Mouse (Mus musculus) hindbrain, embryonic 16.5 days (tissue): ENCODE measurements around the gene Nod1. TPM values are rescaled to one million over a fixed set of nuclear protein-coding genes. Genes with fewer than 3 reads are reported as not detected.
A peak's percentile ranks its signal among the peaks of the same experiment; 100 is the strongest.

Source experiments
- ATAC-seq: fragments of 200-750 bp; cut with Nextera tagmentation; 2 replicates; pipeline ENCODE4 v1.8.0; 2017; ENCODE audit warnings: moderate TSS enrichment, moderate library complexity
- H3K27ac ChIP-seq: fragments of 300-500 bp; sonication (generic); 2 replicates; pipeline ENCODE4 v1.5.1; 2014; ENCODE audit warnings: low read depth, mild to moderate bottlenecking, control low read depth, low read length, moderate library complexity
- H3K27me3 ChIP-seq: fragments of 300-500 bp; sonication (generic); replicated peaks from 2 replicates; pipeline ENCODE4 v1.6.1; 2014; ENCODE audit warnings: low read length; ENCODE audit not compliant: control insufficient read depth, insufficient read depth
- H3K36me3 ChIP-seq: fragments of 300-500 bp; sonication (generic); 2 replicates; pipeline ENCODE4 v1.6.1; 2014; ENCODE audit warnings: mild to moderate bottlenecking, low read length, moderate library complexity, mixed read lengths; ENCODE audit not compliant: control insufficient read depth, insufficient read depth
- H3K4me1 ChIP-seq: fragments of 300-500 bp; sonication (generic); 2 replicates; pipeline ENCODE4 v1.6.1; 2014; ENCODE audit warnings: low read depth, low read length; ENCODE audit not compliant: control insufficient read depth, insufficient read depth
- H3K4me2 ChIP-seq: fragments of 300-500 bp; sonication (generic); 2 replicates; pipeline ENCODE4 v1.6.1; 2014; ENCODE audit warnings: mild to moderate bottlenecking, low read length, control low read depth, moderate library complexity
- H3K4me3 ChIP-seq: fragments of 300-500 bp; sonication (generic); 2 replicates; pipeline ENCODE4 v1.5.1; 2014; ENCODE audit warnings: mild to moderate bottlenecking, low read length, control low read depth, moderate library complexity
- H3K9ac ChIP-seq: fragments of 300-500 bp; sonication (generic); 2 replicates; pipeline ENCODE4 v1.6.1; 2014; ENCODE audit warnings: low read depth, mild to moderate bottlenecking, control low read depth, low read length, moderate library complexity
- H3K9me3 ChIP-seq: fragments of 300-500 bp; sonication (generic); 2 replicates; pipeline ENCODE4 v1.6.1; 2014; ENCODE audit warnings: mild to moderate bottlenecking, low read length, moderate library complexity; ENCODE audit not compliant: control insufficient read depth
- whole genome bisulfite sequencing: fragments of 180-500 bp; shearing (Covaris S2); extraction: QIAGEN DNeasy Blood & Tissue Kit; methylation state at CpG from one replicate; pipeline ENCODE4 v1.1.7; 2014; 5-methylcytosine and 5-hydroxymethylcytosine counted together
- polyA plus RNA-seq: library from polyadenylated mRNA; unstranded; fragments of >200 nt; fragmentation: Nextera tagmentation; extraction: Ambion mirVana; gene quantifications from 2 replicates; pipeline ENCODE4 v1.2.1, GENCODE M21; 2015

Nod1 gene
- polyA plus RNA-seq, 1 experiment from 2014 or later: 3.1 TPM

DNA sequence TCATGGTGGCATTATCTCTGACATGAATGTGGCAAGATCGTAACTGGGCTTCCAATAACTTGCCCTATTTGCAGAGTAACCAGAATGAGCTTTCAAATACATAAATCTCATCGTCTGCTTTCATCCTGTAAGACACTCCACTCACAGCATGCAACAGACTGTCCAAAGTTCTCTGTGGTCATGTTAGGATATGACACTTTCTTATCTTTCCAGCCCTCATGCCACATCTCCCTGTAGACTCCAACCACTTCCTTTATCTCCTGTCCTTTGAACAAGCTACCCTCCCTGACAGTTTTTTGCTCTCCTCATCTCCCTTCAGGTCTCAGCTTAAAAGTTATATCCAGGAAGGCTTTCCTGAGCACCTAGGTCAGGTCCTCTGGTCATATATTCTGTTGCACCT lies 18.8 kb upstream of the Nod1 start:
- ATAC-seq: no peak
- H3K4me2 ChIP-seq: no peak overlapping the region
- no peaks in the 10 kb centered on the region for H3K36me3 ChIP-seq
- no peaks in the 10 kb centered on the region for H3K9me3 ChIP-seq
- no peaks in the 10 kb centered on the region for H3K27me3 ChIP-seq
- no peak overlapping the region for H3K9ac ChIP-seq
- H3K4me1 ChIP-seq: peaks cover 7% of the 10 kb centered on the region; the same call in 1 of the 2 replicates
- H3K4me3 ChIP-seq: no peak overlapping the region
- WGBS: 90% methylated on average over 2 of the region's 2 CpGs
- no peak overlapping the region for H3K27ac ChIP-seq

DNA sequence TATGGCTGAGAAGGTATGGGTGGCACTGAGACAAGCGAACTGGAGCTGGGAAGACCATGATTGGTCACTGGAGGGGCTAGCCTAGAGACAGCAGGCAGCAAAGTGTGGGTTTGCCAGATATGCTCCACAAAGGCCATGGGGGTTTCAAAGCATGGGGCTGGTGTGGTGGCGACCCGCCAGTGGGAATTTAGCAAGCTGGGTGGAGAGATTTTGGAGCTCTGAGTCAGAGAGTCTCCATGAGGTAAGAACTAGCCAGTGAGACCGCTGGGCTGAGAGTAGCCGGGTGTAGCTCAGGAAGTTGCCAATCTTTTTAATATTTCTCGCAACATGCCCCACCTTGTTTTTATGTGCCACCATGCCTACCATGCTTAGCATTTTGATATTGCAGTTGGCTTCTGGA lies 15.7 kb upstream of the Nod1 start:
- H3K9ac ChIP-seq: no peak overlapping the region
- H3K9me3 ChIP-seq: no peaks in the 10 kb centered on the region
- no peaks in the 10 kb centered on the region for H3K27me3 ChIP-seq
- 92% methylated on average over 6 of the region's 6 CpGs for WGBS
- no peak overlapping the region for H3K4me3 ChIP-seq
- no peak overlapping the region for H3K4me2 ChIP-seq
- peaks cover 7% of the 10 kb centered on the region; the same call in 1 of the 2 replicates for H3K4me1 ChIP-seq
- H3K27ac ChIP-seq: no peak overlapping the region
- H3K36me3 ChIP-seq: no peaks in the 10 kb centered on the region
- no peak for ATAC-seq

DNA sequence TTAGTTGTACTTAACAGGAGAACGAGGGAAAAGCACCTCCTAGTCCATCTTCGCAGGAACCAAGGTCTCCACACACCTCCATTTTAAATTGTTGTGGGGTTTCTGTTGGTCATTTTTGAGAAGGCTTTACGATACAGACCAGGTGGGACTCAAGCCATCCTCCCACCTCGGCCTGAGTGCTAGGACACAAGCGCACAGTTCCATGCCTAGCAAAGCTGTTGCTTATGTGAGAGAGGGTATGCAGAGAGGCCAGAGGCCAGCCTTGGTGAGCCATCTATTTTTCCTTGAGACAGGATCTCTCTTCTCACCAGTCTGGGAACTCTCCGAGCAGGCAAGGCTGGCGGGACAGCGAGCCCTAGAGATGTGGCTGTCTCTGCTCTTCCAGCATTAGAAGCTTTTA lies 11.7 kb upstream of the Nod1 start:
- no peak overlapping the region for H3K4me3 ChIP-seq
- H3K9ac ChIP-seq: no peak overlapping the region
- ATAC-seq: no peak
- no peaks in the 10 kb centered on the region for H3K36me3 ChIP-seq
- no peak overlapping the region for H3K4me2 ChIP-seq
- H3K27ac ChIP-seq: no peak overlapping the region
- no peaks in the 10 kb centered on the region for H3K9me3 ChIP-seq
- H3K27me3 ChIP-seq: no peaks in the 10 kb centered on the region
- 95% methylated on average over 8 of the region's 8 CpGs for WGBS
- no peaks in the 10 kb centered on the region for H3K4me1 ChIP-seq

DNA sequence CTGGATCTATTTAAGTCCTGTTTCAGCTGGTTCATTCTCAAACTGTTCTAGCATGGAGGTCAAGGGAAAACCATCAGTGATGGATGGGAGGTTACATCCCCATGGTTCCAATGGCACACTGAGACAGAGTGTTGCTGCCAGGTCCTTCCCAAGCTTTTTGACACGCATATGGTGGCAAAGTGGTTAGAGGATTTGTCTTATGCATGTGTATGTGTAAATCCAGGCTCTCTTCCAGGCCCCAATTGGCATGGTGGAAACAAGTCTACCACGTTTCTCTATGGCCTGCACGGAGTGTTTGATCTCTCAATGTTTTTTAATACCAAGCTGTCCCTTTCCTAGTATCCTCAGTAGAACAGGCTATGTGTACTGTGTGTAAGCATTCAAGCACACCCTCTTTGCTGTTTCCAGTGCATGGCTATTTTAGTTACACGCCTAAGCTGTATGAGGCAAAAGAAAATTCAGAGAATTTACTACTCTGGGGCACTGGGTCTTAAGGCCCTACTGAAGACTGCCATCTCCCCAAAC lies 11.2 kb upstream of the Nod1 start:
- H3K9ac ChIP-seq: no peak overlapping the region
- no peaks in the 10 kb centered on the region for H3K9me3 ChIP-seq
- H3K27ac ChIP-seq: no peak overlapping the region
- WGBS: 88% methylated on average over 4 of the region's 4 CpGs
- ATAC-seq: no peak
- H3K4me1 ChIP-seq: no peaks in the 10 kb centered on the region
- no peaks in the 10 kb centered on the region for H3K36me3 ChIP-seq
- H3K4me3 ChIP-seq: no peak overlapping the region
- no peaks in the 10 kb centered on the region for H3K27me3 ChIP-seq
- H3K4me2 ChIP-seq: no peak overlapping the region

DNA sequence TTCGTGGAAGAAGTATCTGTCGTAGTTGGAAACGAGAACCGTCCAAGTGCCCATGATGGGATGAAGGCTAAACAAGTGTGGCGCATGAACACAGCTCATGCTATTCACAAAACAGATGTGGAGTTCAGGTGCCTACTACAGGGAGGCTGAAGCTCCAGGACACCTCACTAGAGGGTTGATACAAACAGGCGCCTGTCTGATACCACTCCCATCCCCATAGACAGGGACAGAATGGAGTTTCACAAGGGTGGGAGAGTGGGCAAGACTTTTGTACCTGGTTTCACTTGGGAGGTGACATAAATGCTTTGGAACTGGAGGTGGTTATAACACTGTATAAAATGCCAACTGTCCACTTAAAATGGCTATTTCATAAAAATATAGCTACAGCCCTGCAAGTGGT lies 7.0 kb upstream of the Nod1 start:
- no peaks in the 10 kb centered on the region for H3K4me1 ChIP-seq
- no peak overlapping the region for H3K4me2 ChIP-seq
- no peaks in the 10 kb centered on the region for H3K27me3 ChIP-seq
- H3K9ac ChIP-seq: no peak overlapping the region
- H3K9me3 ChIP-seq: no peaks in the 10 kb centered on the region
- no peaks in the 10 kb centered on the region for H3K36me3 ChIP-seq
- no peak overlapping the region for H3K27ac ChIP-seq
- no peak overlapping the region for H3K4me3 ChIP-seq
- no peak for ATAC-seq
- 96% methylated on average over 6 of the region's 6 CpGs for WGBS

DNA sequence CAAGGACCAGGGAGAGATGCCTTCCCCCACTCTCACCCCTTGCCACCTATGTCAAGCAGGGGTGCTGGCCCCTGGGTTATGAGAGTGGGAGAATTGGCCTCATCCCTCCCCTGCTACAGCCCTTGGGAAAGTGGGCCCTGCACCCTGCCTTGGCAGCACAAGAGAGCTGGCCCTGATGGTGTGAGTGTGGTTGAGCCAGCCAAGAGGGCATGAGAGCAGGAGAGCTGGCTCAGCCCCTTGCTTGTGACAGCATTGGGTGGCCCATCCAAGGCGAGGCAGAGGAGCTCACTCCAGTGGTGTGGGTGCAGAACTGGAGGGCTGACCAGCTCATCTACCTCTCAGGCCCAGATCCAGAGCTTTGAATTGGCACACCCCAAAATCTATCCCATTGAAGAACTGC lies 3.2 kb upstream of the Nod1 start:
- Histone ChIP-seq H3K27me3 (peaks cover 5% of the 10 kb centered on the region), H3K36me3 (no peaks in the 10 kb centered on the region), H3K9me3 (no peaks in the 10 kb centered on the region), H3K9ac (no peak overlapping the region), H3K4me1 (peaks cover 3% of the 10 kb centered on the region), H3K27ac (no peak overlapping the region), H3K4me3 (no peak overlapping the region), H3K4me2 (no peak overlapping the region)
- no peak for ATAC-seq
- WGBS: 87% methylated on average over 1 of the region's 1 CpGs

DNA sequence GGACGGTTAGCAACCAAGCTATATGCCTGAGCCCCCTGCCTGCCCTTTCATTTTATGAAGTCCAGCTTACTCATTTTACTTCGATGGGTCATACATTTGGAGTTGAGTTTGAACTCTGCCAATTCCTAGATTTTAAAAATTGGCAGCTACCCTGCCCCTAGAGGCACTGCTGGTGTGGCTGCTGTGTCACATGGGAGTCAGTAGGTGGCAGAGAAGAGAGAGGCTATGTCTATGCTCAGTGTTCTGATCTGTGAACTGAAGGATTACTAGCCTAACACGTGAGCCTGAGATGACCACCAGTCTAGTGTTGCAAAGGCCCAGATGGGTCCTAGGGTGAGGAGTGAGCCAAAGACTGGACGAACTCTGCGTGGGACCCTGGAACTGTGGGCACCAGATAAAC lies 2.1 kb upstream of the Nod1 start:
- Histone ChIP-seq H3K9me3 (no peaks in the 10 kb centered on the region), H3K36me3 (no peaks in the 10 kb centered on the region), H3K9ac (no peak overlapping the region), H3K4me3 (no peak overlapping the region), H3K27ac (no peak overlapping the region), H3K27me3 (peaks cover 5% of the 10 kb centered on the region), H3K4me2 (no peak overlapping the region), H3K4me1 (peaks cover 3% of the 10 kb centered on the region)
- ATAC-seq: no peak
- WGBS: 60% methylated on average over 5 of the region's 5 CpGs

DNA sequence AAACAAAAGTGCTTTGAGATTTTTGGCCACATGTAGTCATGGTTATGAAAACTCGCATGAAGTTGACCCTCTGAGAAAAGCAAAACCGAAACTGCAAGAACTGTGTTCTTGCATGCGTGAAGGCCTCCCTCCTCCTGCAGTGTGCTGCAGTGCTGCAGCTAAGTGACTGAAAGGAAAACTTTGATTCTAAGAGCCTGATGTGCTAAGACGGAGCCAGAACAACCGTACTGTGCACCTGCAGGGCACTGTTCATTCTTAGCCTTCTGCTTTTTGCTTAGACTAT lies 458 bp upstream of the Nod1 start:
- Histone ChIP-seq H3K4me2 (peak overlapping the region; percentile 96), H3K27ac (no peak overlapping the region), H3K9me3 (no peaks in the 10 kb centered on the region), H3K27me3 (peaks cover 5% of the 10 kb centered on the region), H3K4me1 (peaks cover 3% of the 10 kb centered on the region), H3K36me3 (no peaks in the 10 kb centered on the region), H3K9ac (peak overlapping the region; percentile 27; the same call in 1 of the 2 replicates), H3K4me3 (peak overlapping the region; percentile 70)
- 0 out of 2 replicates have a peak, but pooled peaks have one; percentile 28 for ATAC-seq
- WGBS: 10% methylated on average over 5 of the region's 5 CpGs

DNA sequence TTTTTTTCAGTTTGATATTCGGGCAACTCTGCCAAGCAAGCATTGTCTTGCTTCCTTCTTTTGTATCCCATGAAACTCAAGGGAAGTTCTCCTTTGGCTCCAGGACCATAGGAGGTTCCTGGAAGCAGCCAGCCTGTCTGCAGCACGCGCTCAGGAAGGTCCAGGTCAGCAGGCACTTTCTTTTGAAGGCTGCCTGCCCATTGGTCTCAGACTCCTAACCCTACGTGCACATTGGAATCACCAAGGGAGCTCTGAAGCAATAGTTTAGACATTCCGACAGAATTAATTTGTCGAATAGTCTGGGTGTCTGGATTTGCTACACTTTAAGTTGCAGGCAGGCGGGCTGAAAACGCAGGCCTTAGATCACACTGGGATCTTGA lies 691 bp downstream of the Nod1 start:
- no peak for ATAC-seq

DNA sequence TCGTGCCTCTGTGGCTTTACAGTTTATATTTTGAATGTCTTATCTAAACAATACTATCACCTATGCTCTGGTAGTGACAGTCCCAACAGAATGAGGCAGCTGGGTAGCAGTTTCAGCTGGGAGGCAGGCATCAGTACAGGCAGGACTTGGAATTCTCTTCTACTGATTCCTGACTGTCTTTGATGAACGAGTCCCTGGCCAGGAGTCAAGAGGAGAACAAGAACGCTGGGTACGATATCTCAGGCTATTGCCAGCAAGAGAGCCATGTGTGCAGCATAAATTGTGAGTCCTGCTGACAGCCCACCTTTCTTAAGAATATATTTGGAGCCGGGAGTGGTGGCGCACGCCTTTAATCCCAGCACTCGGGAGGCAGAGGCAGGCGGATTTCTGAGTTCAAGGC lies 1.9 kb downstream of the Nod1 start:
- Histone ChIP-seq H3K9me3 (no peaks in the 10 kb centered on the region), H3K9ac (no peak overlapping the region), H3K27ac (no peak overlapping the region), H3K36me3 (no peaks in the 10 kb centered on the region), H3K4me1 (peaks cover 3% of the 10 kb centered on the region), H3K4me2 (no peak overlapping the region), H3K27me3 (peaks cover 5% of the 10 kb centered on the region), H3K4me3 (no peak overlapping the region)
- no peak for ATAC-seq
- 67% methylated on average over 9 of the region's 9 CpGs for WGBS

More for the DNA sequence above, 691 bp downstream of the Nod1 start:
- Histone ChIP-seq H3K9me3 (no peaks in the 10 kb centered on the region), H3K36me3 (no peaks in the 10 kb centered on the region), H3K9ac (peak overlapping the region; percentile 72), H3K27me3 (peaks cover 5% of the 10 kb centered on the region), H3K4me2 (peak overlapping the region; percentile 96), H3K27ac (peak overlapping the region; percentile 60), H3K4me1 (peaks cover 3% of the 10 kb centered on the region), H3K4me3 (peak overlapping the region; percentile 70)
- WGBS: 10% methylated on average over 8 of the region's 8 CpGs
